Mouse (Mus musculus): ENCODE results near the gene Stx6. TPM values are rescaled to one million over a fixed set of nuclear protein-coding genes. Genes with fewer than 3 reads are reported as not detected.

The Stx6 gene
- polyA plus RNA-seq, 1 experiment = 26.0 TPM

GRCm38 (mm10) chr1:155126716-155127115, 31.8 kb upstream of the Stx6 start:
- TF ChIP-seq TCF3 (IDR thresholded peaks at IDR 0.05; ENCODE audit: insufficient read length, low read depth) (no peak), REST (IDR thresholded peaks at IDR 0.05; ENCODE audit: insufficient read depth, insufficient read length) (no peak), USF1 (IDR thresholded peaks at IDR 0.05; ENCODE audit: low read depth) (no peak), TCF12 (IDR thresholded peaks at IDR 0.05; ENCODE audit: insufficient read depth, poor library complexity, severe bottlenecking) (no peak), POLR2AphosphoS2 (IDR thresholded peaks at IDR 0.05; ENCODE audit: insufficient read length, low read depth) (no peak)
- Histone ChIP-seq H3K79me2 (ENCODE audit: control insufficient read depth, insufficient read depth) (no peaks in the 10 kb centered on the region), H3K4me3 (no peak overlapping the region), H3K27me3 (ENCODE audit: control insufficient read depth, insufficient read depth, insufficient read length) (no peaks in the 10 kb centered on the region), H3K36me3 (ENCODE audit: control insufficient read depth, insufficient read depth) (no peaks in the 10 kb centered on the region), H3ac (ENCODE audit: control insufficient read depth, insufficient read length) (no peak overlapping the region), H3K4me2 (ENCODE audit: low read depth) (no peak overlapping the region)

GRCm38 (mm10) chr1:155127429-155127934, 31.0 kb upstream of the Stx6 start:
- Histone ChIP-seq H3ac (ENCODE audit: control insufficient read depth, insufficient read length) (no peak overlapping the region), H3K4me3 (no peak overlapping the region), H3K36me3 (ENCODE audit: control insufficient read depth, insufficient read depth) (no peaks in the 10 kb centered on the region), H3K4me2 (ENCODE audit: low read depth) (no peak overlapping the region), H3K27me3 (ENCODE audit: control insufficient read depth, insufficient read depth, insufficient read length) (no peaks in the 10 kb centered on the region), H3K79me2 (ENCODE audit: control insufficient read depth, insufficient read depth) (no peaks in the 10 kb centered on the region)
- no peak for TF ChIP-seq TCF12 (IDR thresholded peaks at IDR 0.05; ENCODE audit: insufficient read depth, poor library complexity, severe bottlenecking)
- TF ChIP-seq MAX (IDR thresholded peaks at IDR 0.05; ENCODE audit: low read depth) = no peak
- no peak for TF ChIP-seq MYOG (IDR thresholded peaks at IDR 0.05; ENCODE audit: control insufficient read depth in 1 of 3, insufficient read depth in 1 of 3, insufficient read length in 2 of 3, low read depth in 2 of 3)
- no peak for TF ChIP-seq MYOD1 (IDR thresholded peaks at IDR 0.05; ENCODE audit: control insufficient read depth in 1 of 3, insufficient read length in 2 of 3, low read depth in 2 of 3)
- TF ChIP-seq USF1 (IDR thresholded peaks at IDR 0.05; ENCODE audit: low read depth) = no peak
- no peak for TF ChIP-seq POLR2A (IDR thresholded peaks at IDR 0.05; ENCODE audit: insufficient read length, low read depth)
- TF ChIP-seq POLR2AphosphoS2 (IDR thresholded peaks at IDR 0.05; ENCODE audit: insufficient read length, low read depth) = no peak

DNA sequence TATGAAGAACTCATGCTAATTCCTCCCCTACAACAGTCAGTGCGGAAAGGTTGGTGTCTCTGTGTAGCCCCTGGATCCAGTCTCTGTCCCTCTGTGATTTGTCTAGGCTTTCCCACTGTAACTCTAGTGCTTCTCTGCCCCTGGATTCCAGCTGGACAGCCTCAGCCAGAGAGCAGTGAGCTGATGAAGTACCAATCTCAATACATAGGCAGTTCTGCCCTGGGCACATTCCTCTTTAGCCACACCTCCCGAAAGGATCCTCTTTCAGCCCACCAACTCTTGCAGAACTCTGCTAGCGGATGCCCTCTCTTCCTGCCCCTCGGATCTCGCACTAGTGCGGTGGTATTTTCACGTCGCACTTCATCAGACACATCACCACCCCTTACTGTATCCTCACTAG, 23.6 kb upstream of the Stx6 start:
- no peak for TF ChIP-seq TCF12 (IDR thresholded peaks at IDR 0.05; ENCODE audit: insufficient read depth, poor library complexity, severe bottlenecking)

DNA sequence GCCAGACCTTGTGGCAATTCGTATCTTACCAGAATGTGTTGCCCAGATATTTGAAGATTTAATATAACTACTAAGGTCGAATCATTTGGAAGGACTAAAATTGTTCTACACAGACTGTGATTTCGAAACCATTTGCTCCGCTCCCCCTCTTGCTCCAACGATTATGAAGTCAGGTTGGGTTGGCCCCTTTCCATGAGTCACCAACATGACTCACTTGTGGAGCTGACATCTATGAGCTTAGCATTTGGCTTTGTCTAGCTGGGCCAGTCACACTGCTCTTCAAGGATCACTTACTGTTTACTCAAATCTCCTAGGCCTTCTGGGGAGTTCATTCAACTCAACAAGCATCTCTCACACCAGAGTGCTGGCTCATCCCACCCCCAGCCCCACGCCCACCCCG, 19.7 kb upstream of the Stx6 start:
- H3K36me3 ChIP-seq (ENCODE audit: control insufficient read depth, insufficient read depth) = no peaks in the 10 kb centered on the region
- peak overlapping the region; percentile 65 for H3K4me2 ChIP-seq (ENCODE audit: low read depth)
- TF ChIP-seq MAX (IDR thresholded peaks at IDR 0.05; ENCODE audit: low read depth) (no peak), CEBPB (IDR thresholded peaks at IDR 0.05; ENCODE audit: insufficient read depth, poor library complexity, severe bottlenecking) (peak; percentile 84)
- no peak overlapping the region for H3ac ChIP-seq (ENCODE audit: control insufficient read depth, insufficient read length)
- H3K79me2 ChIP-seq (ENCODE audit: control insufficient read depth, insufficient read depth) = no peaks in the 10 kb centered on the region
- no peak overlapping the region for H3K4me3 ChIP-seq
- no peaks in the 10 kb centered on the region for H3K27me3 ChIP-seq (ENCODE audit: control insufficient read depth, insufficient read depth, insufficient read length)

More for the DNA sequence above, 23.6 kb upstream of the Stx6 start:
- no peaks in the 10 kb centered on the region for H3K79me2 ChIP-seq (ENCODE audit: control insufficient read depth, insufficient read depth)
- H3K4me3 ChIP-seq = no peak overlapping the region
- no peak overlapping the region for H3ac ChIP-seq (ENCODE audit: control insufficient read depth, insufficient read length)
- no peak overlapping the region for H3K4me2 ChIP-seq (ENCODE audit: low read depth)
- no peaks in the 10 kb centered on the region for H3K27me3 ChIP-seq (ENCODE audit: control insufficient read depth, insufficient read depth, insufficient read length)
- H3K36me3 ChIP-seq (ENCODE audit: control insufficient read depth, insufficient read depth) = no peaks in the 10 kb centered on the region

DNA sequence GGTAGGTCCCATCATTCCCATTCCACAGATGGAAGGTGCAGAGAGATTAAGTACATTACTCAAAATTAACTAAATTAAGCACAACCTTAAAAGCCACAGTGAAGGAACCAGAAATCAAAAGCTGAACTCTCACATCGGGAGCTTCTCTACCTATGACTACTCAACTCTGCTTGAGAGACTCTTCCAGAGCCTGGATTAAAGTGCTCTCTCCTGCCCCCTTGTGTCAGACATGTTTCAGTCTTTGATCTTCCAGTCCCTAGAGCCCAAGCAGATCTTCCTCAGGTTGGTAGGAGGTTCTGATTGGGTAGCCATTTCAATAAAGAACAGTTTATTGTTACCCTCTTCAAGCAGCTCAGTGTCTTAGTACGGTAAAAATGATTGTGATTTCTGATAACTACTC, 18.4 kb upstream of the Stx6 start:
- Histone ChIP-seq H3K36me3 (ENCODE audit: control insufficient read depth, insufficient read depth) (no peaks in the 10 kb centered on the region), H3ac (ENCODE audit: control insufficient read depth, insufficient read length) (no peak overlapping the region), H3K4me2 (ENCODE audit: low read depth) (no peak overlapping the region), H3K4me3 (no peak overlapping the region), H3K27me3 (ENCODE audit: control insufficient read depth, insufficient read depth, insufficient read length) (no peaks in the 10 kb centered on the region), H3K79me2 (ENCODE audit: control insufficient read depth, insufficient read depth) (no peaks in the 10 kb centered on the region)
- TF ChIP-seq USF1 (IDR thresholded peaks at IDR 0.05; ENCODE audit: low read depth) (no peak), POLR2AphosphoS2 (IDR thresholded peaks at IDR 0.05; ENCODE audit: insufficient read length, low read depth) (no peak), TCF12 (IDR thresholded peaks at IDR 0.05; ENCODE audit: insufficient read depth, poor library complexity, severe bottlenecking) (no peak), MYOG (IDR thresholded peaks at IDR 0.05; ENCODE audit: control insufficient read depth in 1 of 3, insufficient read depth in 1 of 3, insufficient read length in 2 of 3, low read depth in 2 of 3) (no peak)

GRCm38 (mm10) chr1:155145620-155146019, 12.9 kb upstream of the Stx6 start:
- Histone ChIP-seq H3K4me2 (ENCODE audit: low read depth) (peak overlapping the region; percentile 79), H3K27me3 (ENCODE audit: control insufficient read depth, insufficient read depth, insufficient read length) (no peaks in the 10 kb centered on the region), H3ac (ENCODE audit: control insufficient read depth, insufficient read length) (no peak overlapping the region), H3K36me3 (ENCODE audit: control insufficient read depth, insufficient read depth) (no peaks in the 10 kb centered on the region), H3K79me2 (ENCODE audit: control insufficient read depth, insufficient read depth) (no peaks in the 10 kb centered on the region), H3K4me3 (peak overlapping the region; percentile 20)
- no peak for TF ChIP-seq POLR2A (IDR thresholded peaks at IDR 0.05; ENCODE audit: insufficient read length, low read depth)
- no peak for TF ChIP-seq TCF12 (IDR thresholded peaks at IDR 0.05; ENCODE audit: insufficient read depth, poor library complexity, severe bottlenecking)
- TF ChIP-seq TCF3 (IDR thresholded peaks at IDR 0.05; ENCODE audit: insufficient read length, low read depth) = no peak
- TF ChIP-seq MAX (IDR thresholded peaks at IDR 0.05; ENCODE audit: low read depth) = no peak
- TF ChIP-seq E2F4 (IDR thresholded peaks at IDR 0.05; ENCODE audit: insufficient read depth) = no peak
- no peak for TF ChIP-seq SRF (IDR thresholded peaks at IDR 0.05; ENCODE audit: control insufficient read depth, insufficient read length, low read depth)
- no peak for TF ChIP-seq MYOG (IDR thresholded peaks at IDR 0.05; ENCODE audit: control insufficient read depth in 1 of 3, insufficient read depth in 1 of 3, insufficient read length in 2 of 3, low read depth in 2 of 3)
- no peak for TF ChIP-seq REST (IDR thresholded peaks at IDR 0.05; ENCODE audit: insufficient read depth, insufficient read length)
